Mouse (Mus musculus) intestine, postnatal 0 days (tissue): ENCODE measurements around the gene Stil. TPM values are rescaled to one million over a fixed set of nuclear protein-coding genes. Genes with fewer than 3 reads are reported as not detected.

Source experiments
- ATAC-seq: fragments of 200-750 bp; cut with Nextera tagmentation; 2 replicates; pipeline ENCODE4 v1.8.0; 2017; ENCODE audit warnings: mild to moderate bottlenecking, moderate TSS enrichment, moderate library complexity
- H3K27ac ChIP-seq: fragments of 300-500 bp; sonication (generic); 2 replicates; pipeline ENCODE4 v1.5.1; 2014; ENCODE audit warnings: mild to moderate bottlenecking, low read depth, low read length, moderate library complexity
- H3K27me3 ChIP-seq: fragments of 300-500 bp; sonication (generic); replicated peaks from 2 replicates; pipeline ENCODE4 v1.6.1; 2014; ENCODE audit warnings: low read length, mixed read lengths; ENCODE audit not compliant: control insufficient read depth, insufficient read depth
- H3K36me3 ChIP-seq: fragments of 300-500 bp; sonication (generic); 2 replicates; pipeline ENCODE4 v1.6.1; 2014; ENCODE audit warnings: mild to moderate bottlenecking, moderate library complexity; ENCODE audit not compliant: control insufficient read depth, insufficient read depth
- H3K4me1 ChIP-seq: fragments of 300-500 bp; sonication (generic); replicated peaks from 2 replicates; pipeline ENCODE4 v1.6.1; 2014; ENCODE audit warnings: antibody characterized with exemption, low read length, mixed read lengths; ENCODE audit not compliant: control insufficient read depth, insufficient read depth
- H3K4me2 ChIP-seq: fragments of 300-500 bp; sonication (generic); replicated peaks from 2 replicates; pipeline ENCODE4 v1.6.1; 2014; ENCODE audit warnings: low read depth, mild to moderate bottlenecking, moderate library complexity
- H3K4me3 ChIP-seq: fragments of 300-500 bp; sonication (generic); 2 replicates; pipeline ENCODE4 v1.5.1; 2014; ENCODE audit warnings: low read depth, low read length
- H3K9ac ChIP-seq: fragments of 300-500 bp; sonication (generic); 2 replicates; pipeline ENCODE4 v1.6.1; 2014; ENCODE audit warnings: mild to moderate bottlenecking, low read depth, low read length
- H3K9me3 ChIP-seq: fragments of 300-500 bp; sonication (generic); 2 replicates; pipeline ENCODE4 v1.6.1; 2016; ENCODE audit warnings: mixed run types; ENCODE audit not compliant: control insufficient read depth
- CTCF ChIP-seq: sonication (generic); IDR thresholded peaks from 2 replicates; pipeline ENCODE4 v1.5.1; 2016; ENCODE audit warnings: low read depth, mild to moderate bottlenecking, control low read depth, antibody characterized with exemption, moderate library complexity
- WGBS: fragments of 180-500 bp; shearing (Covaris S2); extraction: QIAGEN DNeasy Blood & Tissue Kit; methylation state at CpG from one replicate; pipeline ENCODE4 v1.1.7; 2014; 5-methylcytosine and 5-hydroxymethylcytosine counted together
- polyA plus RNA-seq: library from polyadenylated mRNA; unstranded; fragments of >200 nt; fragmentation: Nextera tagmentation; extraction: Ambion mirVana; gene quantifications from 2 replicates; pipeline ENCODE4 v1.2.1, GENCODE M21; 2015

Gene Stil
- polyA plus RNA-seq, 1 experiment from 2014 or later = 3.3 TPM

DNA sequence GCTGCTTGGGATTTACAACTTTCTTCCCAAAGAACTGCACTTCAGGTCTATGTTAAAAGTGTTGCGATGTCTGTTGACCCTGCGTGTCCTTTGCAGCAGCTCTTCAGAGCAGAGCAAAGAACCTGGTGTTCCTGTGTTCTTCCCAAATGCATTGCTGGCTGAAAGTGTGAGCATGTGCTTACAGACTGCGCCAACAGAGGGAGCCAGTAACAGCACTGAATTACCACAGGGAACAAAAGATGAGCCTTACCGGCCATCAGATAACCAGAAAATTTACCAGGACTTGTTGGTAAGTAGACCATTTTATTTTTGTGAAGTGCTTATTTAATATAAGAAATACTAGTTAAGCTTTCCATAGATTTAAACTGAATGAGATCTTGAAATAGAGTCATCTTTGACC is 38.3 kb downstream of the Stil start:
- peak; percentile 87 for TF ChIP-seq CTCF
- Histone ChIP-seq H3K4me1 (no peaks in the 10 kb centered on the region), H3K27ac (no peak overlapping the region), H3K4me3 (no peak overlapping the region), H3K27me3 (no peaks in the 10 kb centered on the region), H3K9ac (no peak overlapping the region), H3K4me2 (no peak overlapping the region), H3K9me3 (no peaks in the 10 kb centered on the region), H3K36me3 (peaks cover 24% of the 10 kb centered on the region)
- ATAC-seq = no peak
- WGBS = 36% methylated on average over 4 of the region's 4 CpGs

DNA sequence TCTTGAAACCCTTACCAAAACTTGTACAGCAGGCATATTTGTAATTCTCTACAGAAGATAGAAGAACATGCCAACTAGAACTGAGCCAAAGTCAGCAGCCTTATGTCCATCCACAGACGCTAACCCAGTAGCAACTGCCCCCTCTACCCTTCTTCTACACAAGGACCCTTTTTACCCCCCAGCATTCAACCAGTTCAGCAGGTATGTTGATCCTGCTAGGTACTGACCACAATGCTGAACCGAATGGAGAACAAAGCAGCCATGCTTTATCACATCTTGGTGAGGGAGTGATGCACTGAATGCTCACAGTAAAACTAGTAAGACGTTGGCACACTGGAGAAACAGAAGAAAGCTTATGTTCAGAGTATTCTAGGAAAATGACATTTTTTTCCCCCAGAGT is 45.7 kb downstream of the Stil start:
- peaks cover 17% of the 10 kb centered on the region for H3K36me3 ChIP-seq
- no peak for ATAC-seq
- no peaks in the 10 kb centered on the region for H3K9me3 ChIP-seq
- no peaks in the 10 kb centered on the region for H3K4me1 ChIP-seq
- TF ChIP-seq CTCF = no peak
- no peak overlapping the region for H3K9ac ChIP-seq
- H3K27ac ChIP-seq = no peak overlapping the region
- no peak overlapping the region for H3K4me2 ChIP-seq
- H3K4me3 ChIP-seq = no peak overlapping the region
- 76% methylated on average over 3 of the region's 3 CpGs for WGBS
- peaks cover 11% of the 10 kb centered on the region; the same call in 1 of the 2 replicates for H3K27me3 ChIP-seq

DNA sequence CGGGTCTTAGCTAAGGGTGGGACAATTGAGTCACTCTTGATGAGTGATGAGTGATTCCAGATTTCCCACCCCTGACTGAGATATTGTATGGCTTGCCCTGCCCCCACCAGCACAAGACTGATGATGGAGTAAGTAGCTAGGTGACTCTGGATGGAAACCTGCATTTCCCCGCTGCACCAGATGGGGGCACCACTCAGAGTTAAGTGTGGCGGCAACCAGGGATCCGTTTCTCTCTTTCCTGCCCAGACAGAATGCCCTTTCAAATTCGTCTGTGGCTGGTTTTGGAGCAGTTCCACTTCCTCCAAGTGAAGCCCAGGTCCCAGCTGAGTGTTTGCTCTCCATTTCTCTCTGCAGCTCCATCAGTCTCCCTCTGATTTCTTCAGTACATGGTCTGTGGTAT is 47.8 kb downstream of the Stil start:
- Histone ChIP-seq H3K27ac (no peak overlapping the region), H3K4me2 (no peak overlapping the region), H3K4me1 (no peaks in the 10 kb centered on the region), H3K4me3 (no peak overlapping the region), H3K27me3 (peaks cover 30% of the 10 kb centered on the region), H3K9me3 (no peaks in the 10 kb centered on the region), H3K36me3 (no peaks in the 10 kb centered on the region), H3K9ac (no peak overlapping the region)
- peak; percentile 71 for TF ChIP-seq CTCF
- 7% methylated on average over 5 of the region's 5 CpGs for WGBS
- no peak for ATAC-seq

DNA sequence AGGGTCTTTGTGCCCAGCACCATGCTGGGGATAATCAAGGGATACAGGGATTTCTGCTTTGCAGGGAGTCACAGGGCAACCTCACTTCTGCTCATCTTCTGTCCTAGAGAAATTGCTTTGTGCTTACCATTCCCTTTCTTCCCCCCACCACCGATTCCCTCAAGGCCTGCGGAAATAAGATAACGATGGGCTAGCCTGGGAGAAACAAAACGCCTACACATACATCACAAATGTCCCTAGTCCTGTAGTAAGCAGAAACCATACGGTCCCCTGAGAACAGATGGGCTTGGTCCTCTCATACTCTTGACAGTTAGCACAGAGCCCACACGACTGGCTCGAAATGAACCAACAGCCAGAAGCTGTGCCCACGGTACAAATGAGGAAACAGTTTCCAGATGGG is 48.2 kb downstream of the Stil start:
- Histone ChIP-seq H3K4me3 (no peak overlapping the region), H3K27me3 (peaks cover 33% of the 10 kb centered on the region), H3K36me3 (no peaks in the 10 kb centered on the region), H3K9ac (no peak overlapping the region), H3K4me2 (no peak overlapping the region), H3K9me3 (no peaks in the 10 kb centered on the region), H3K4me1 (no peaks in the 10 kb centered on the region), H3K27ac (no peak overlapping the region)
- no peak for TF ChIP-seq CTCF
- whole genome bisulfite sequencing = 68% methylated on average over 8 of the region's 8 CpGs
- ATAC-seq = no peak

DNA sequence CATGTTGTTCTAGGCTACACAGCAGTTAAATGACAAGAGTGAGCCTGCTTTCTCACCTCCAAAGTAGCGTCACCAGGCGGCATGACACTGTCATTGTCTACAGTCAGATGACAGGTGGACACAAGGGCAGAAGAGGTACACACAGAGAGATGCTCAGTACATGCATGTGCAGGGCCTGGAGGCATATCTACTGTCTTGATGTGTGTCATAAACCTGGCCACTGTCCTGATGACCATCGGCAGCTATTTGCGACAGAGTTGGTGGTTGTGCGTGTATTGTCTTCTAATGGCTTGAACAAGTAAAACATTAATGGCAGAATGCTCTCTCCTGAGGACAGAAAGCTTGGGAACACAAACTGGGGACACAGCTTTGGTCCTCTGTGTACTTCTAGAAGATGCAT is 51.3 kb downstream of the Stil start:
- 63% methylated on average over 5 of the region's 5 CpGs for WGBS
- ATAC-seq = no peak
- H3K4me1 ChIP-seq = no peaks in the 10 kb centered on the region
- no peak overlapping the region for H3K4me3 ChIP-seq
- H3K4me2 ChIP-seq = no peak overlapping the region
- H3K27ac ChIP-seq = no peak overlapping the region
- no peaks in the 10 kb centered on the region for H3K36me3 ChIP-seq
- H3K9me3 ChIP-seq = no peaks in the 10 kb centered on the region
- no peak overlapping the region for H3K9ac ChIP-seq
- TF ChIP-seq CTCF = no peak
- peaks cover 60% of the 10 kb centered on the region for H3K27me3 ChIP-seq

DNA sequence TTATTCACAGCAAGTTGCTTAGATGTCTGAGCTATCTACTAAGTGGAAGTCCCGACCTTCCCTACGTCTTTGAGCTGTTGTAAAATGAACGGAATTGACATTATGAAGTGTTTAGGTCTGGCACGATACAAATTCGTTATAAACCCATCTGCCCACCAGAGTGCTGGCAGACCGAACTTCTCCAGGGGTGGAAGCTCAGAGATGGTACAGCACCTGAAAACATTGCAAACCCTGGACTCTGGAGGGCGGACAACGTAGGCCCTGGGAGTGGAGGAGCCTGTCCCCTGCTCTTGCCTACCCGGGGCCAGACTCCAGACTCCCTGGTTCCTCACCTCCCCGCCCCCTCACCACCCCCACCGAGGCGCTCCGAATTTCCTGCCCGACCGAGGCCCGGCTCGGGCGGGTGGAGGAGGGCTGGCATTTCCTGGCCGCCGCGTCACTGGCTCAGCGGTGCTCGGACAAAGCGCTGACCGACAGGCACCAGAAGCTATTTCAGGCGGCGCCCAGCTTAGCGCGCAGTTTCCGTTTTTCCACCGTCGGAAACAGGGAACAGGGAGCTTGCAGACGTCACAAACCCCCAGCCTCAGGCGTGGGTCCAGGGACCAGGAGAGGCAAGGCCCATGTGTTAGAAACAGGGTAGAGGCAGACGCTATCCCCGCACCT is 52.5 kb downstream of the Stil start:
- H3K9me3 ChIP-seq = no peaks in the 10 kb centered on the region
- H3K27ac ChIP-seq = peak overlapping the region; percentile 21; the same call in 1 of the 2 replicates
- peaks cover 70% of the 10 kb centered on the region for H3K27me3 ChIP-seq
- no peaks in the 10 kb centered on the region for H3K36me3 ChIP-seq
- H3K9ac ChIP-seq = no peak overlapping the region
- peak overlapping the region; percentile 55 for H3K4me2 ChIP-seq
- no peak for TF ChIP-seq CTCF
- 2% methylated on average over 36 of the region's 36 CpGs for WGBS
- H3K4me3 ChIP-seq = peak overlapping the region; percentile 29
- no peaks in the 10 kb centered on the region for H3K4me1 ChIP-seq
- ATAC-seq = no peak
